Mouse (Mus musculus): ENCODE measurements around the gene Zfp451. TPM values are rescaled to one million over a fixed set of nuclear protein-coding genes. Genes with fewer than 3 reads are reported as not detected.

Zfp451 gene
- total and polyA plus RNA-seq, 3 experiments: 15.8 to 281 (median 20.6) TPM

- peaks cover 0 to 7% of the 10 kb centered on the region in 2 experiments; a peak in 2 of 4 replicates for H3K36me3 ChIP-seq (ENCODE audit: control insufficient read depth in 1 of 2, insufficient read depth in 2 of 2, low read length in 2 of 2)
- no peaks in the 10 kb centered on the region for H3K79me2 ChIP-seq (ENCODE audit: control insufficient read depth, insufficient read depth, low read length, poor library complexity)
- no peak overlapping the region for H3K9ac ChIP-seq (ENCODE audit: control insufficient read depth, low read depth, low read length, poor library complexity, severe bottlenecking)
- H3K27me3 ChIP-seq (ENCODE audit: control insufficient read depth in 1 of 2, insufficient read depth in 2 of 2, low read length in 2 of 2): no peaks in the 10 kb centered on the region
- H3K4me1 ChIP-seq (ENCODE audit: control insufficient read depth in 1 of 2, insufficient read depth in 2 of 2, low read length in 2 of 2): no peaks in the 10 kb centered on the region
- H3K4me3 ChIP-seq (ENCODE audit: control insufficient read depth in 1 of 2, insufficient read depth in 1 of 2, low read depth in 2 of 2, low read length in 2 of 2): no peak overlapping the region
- no peak for DNase-seq (ENCODE audit: low read depth, low spot score)
- TF ChIP-seq ZNF384 (IDR thresholded peaks at IDR 0.05; ENCODE audit: low read depth, low read length) (no peak), ZKSCAN1 (IDR thresholded peaks at IDR 0.05; ENCODE audit: low read depth, low read length) (no peak), TAL1 (IDR thresholded peaks at IDR 0.05; ENCODE audit: low read length) (no peak), EP300 (IDR thresholded peaks at IDR 0.05; ENCODE audit: low read depth in 1 of 2, low read length in 2 of 2) (no peak), POLR2AphosphoS5 (IDR thresholded peaks at IDR 0.05; ENCODE audit: borderline replicate concordance, low read depth, low read length) (no peak), ZMIZ1 (IDR thresholded peaks at IDR 0.05; ENCODE audit: low read depth, low read length) (no peak), MEF2A (IDR thresholded peaks at IDR 0.05; ENCODE audit: extremely low read depth, insufficient replicate concordance, low read depth, low read length, poor library complexity, severe bottlenecking) (no peak), TBP (IDR thresholded peaks at IDR 0.05; ENCODE audit: low read depth, low read length) (no peak), MAFK (IDR thresholded peaks at IDR 0.05; ENCODE audit: borderline replicate concordance, low read depth, low read length) (no peak), NRF1 (IDR thresholded peaks at IDR 0.05; ENCODE audit: insufficient read depth, low read depth, low read length, poor library complexity, severe bottlenecking) (no peak), CTCF (IDR thresholded peaks at IDR 0.05 in 2 of 3, conservative IDR thresholded peaks at IDR 0.05 in 1 of 3; ENCODE audit: control insufficient read depth in 1 of 3, insufficient read depth in 1 of 3, low read depth in 2 of 3, low read length in 3 of 3, poor library complexity in 1 of 3, severe bottlenecking in 1 of 3) (no peak), USF1 (IDR thresholded peaks at IDR 0.05; ENCODE audit: low read depth, low read length) (no peak), BHLHE40 (IDR thresholded peaks at IDR 0.05; ENCODE audit: borderline replicate concordance, low read depth, low read length) (no peak), RCOR1 (IDR thresholded peaks at IDR 0.05; ENCODE audit: low read depth, low read length) (no peak), RAD21 (IDR thresholded peaks at IDR 0.05; ENCODE audit: low read depth, low read length) (no peak), ELF1 (IDR thresholded peaks at IDR 0.05; ENCODE audit: low read depth, low read length) (no peak), GATA1 (IDR thresholded peaks at IDR 0.05; ENCODE audit: low read depth, low read length) (no peak), JUND (IDR thresholded peaks at IDR 0.05; ENCODE audit: low read depth, low read length) (no peak), NELFE (IDR thresholded peaks at IDR 0.05; ENCODE audit: low read depth, low read length) (no peak), CHD2 (IDR thresholded peaks at IDR 0.05; ENCODE audit: low read length) (no peak)
- no peaks in the 10 kb centered on the region for H3K9me3 ChIP-seq (replicated peaks; ENCODE audit: insufficient read depth, low read length)
- H3K27ac ChIP-seq (ENCODE audit: control insufficient read depth, low read depth, low read length): no peak overlapping the region
Observed at GRCm38 (mm10) chr1:33784561-33784960, 29.8 kb downstream of the Zfp451 start.

DNA sequence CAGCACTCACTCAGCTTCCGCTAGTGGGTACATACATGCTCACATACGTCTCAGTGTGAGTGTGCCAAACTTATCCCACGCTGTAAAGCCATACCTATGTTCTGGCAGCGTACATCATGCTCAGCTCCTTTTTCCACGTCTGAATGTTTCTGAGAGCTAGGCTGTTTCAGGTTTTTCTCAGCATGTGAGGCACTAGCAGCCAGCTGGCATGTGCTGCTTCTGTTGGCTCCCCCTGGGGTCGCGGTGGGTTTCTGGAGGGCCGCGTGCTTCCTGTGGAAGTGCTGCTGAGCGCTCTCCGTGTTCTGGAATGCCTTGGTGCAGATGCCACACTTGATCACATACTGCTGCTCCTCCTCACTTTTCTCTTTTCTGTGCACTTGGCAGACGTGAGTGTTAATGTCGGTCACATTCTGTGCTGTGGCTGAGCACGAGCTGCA is 38.2 kb downstream of the Zfp451 start:
- H3K27me3 ChIP-seq (ENCODE audit: control insufficient read depth in 1 of 2, insufficient read depth in 2 of 2, low read length in 2 of 2): no peaks in the 10 kb centered on the region
- H3K9ac ChIP-seq (ENCODE audit: control insufficient read depth, low read depth, low read length, poor library complexity, severe bottlenecking): no peak overlapping the region
- H3K36me3 ChIP-seq (ENCODE audit: control insufficient read depth in 1 of 2, insufficient read depth in 2 of 2, low read length in 2 of 2): peaks cover 0 to 9% of the 10 kb centered on the region in 2 experiments; a peak in 2 of 4 replicates
- H3K4me1 ChIP-seq (ENCODE audit: control insufficient read depth in 1 of 2, insufficient read depth in 2 of 2, low read length in 2 of 2): no peaks in the 10 kb centered on the region
- no peaks in the 10 kb centered on the region for H3K79me2 ChIP-seq (ENCODE audit: control insufficient read depth, insufficient read depth, low read length, poor library complexity)
- no peak for TF ChIP-seq CTCF (IDR thresholded peaks at IDR 0.05 in 2 of 3, conservative IDR thresholded peaks at IDR 0.05 in 1 of 3; ENCODE audit: control insufficient read depth in 1 of 3, insufficient read depth in 1 of 3, low read depth in 2 of 3, low read length in 3 of 3, poor library complexity in 1 of 3, severe bottlenecking in 1 of 3)
- no peak for TF ChIP-seq ZC3H11A (IDR thresholded peaks at IDR 0.05; ENCODE audit: low read depth, low read length)
- H3K4me3 ChIP-seq (ENCODE audit: control insufficient read depth in 1 of 2, insufficient read depth in 1 of 2, low read depth in 2 of 2, low read length in 2 of 2): no peak overlapping the region
- H3K9me3 ChIP-seq (replicated peaks; ENCODE audit: insufficient read depth, low read length): no peaks in the 10 kb centered on the region
- H3K27ac ChIP-seq (ENCODE audit: control insufficient read depth, low read depth, low read length): no peak overlapping the region
- no peak for DNase-seq (ENCODE audit: low read depth, low spot score)
